Mouse (Mus musculus): ENCODE data around the gene Arhgap6. TPM values are rescaled to one million over a fixed set of nuclear protein-coding genes. Genes with fewer than 3 reads are reported as not detected.
A peak's percentile ranks its signal among the peaks of the same experiment; 100 is the strongest.

Gene Arhgap6
- polyA plus RNA-seq, 1 experiment from 2014 or later, result 11.1 TPM

- H3K4me2 ChIP-seq (replicated peaks; ENCODE audit: low read depth, low read length), result no peak overlapping the region
- ATAC-seq, result no peak
- H3K36me3 ChIP-seq (ENCODE audit: insufficient read depth, low read length), result no peaks in the 10 kb centered on the region
- 76% methylated on average over 4 of the region's 4 CpGs for WGBS
- no peak overlapping the region for H3K4me3 ChIP-seq (ENCODE audit: low read depth, low read length)
- no peak overlapping the region for H3K27ac ChIP-seq (ENCODE audit: low read length)
- DNase-seq (ENCODE audit: low spot score), result no peak
- H3K27me3 ChIP-seq (replicated peaks; ENCODE audit: insufficient read depth, low read length), result no peaks in the 10 kb centered on the region
- no peaks in the 10 kb centered on the region for H3K9me3 ChIP-seq (ENCODE audit: low read length)
- H3K4me1 ChIP-seq (ENCODE audit: insufficient read depth, low read depth, low read length), result no peaks in the 10 kb centered on the region
- H3K9ac ChIP-seq (replicated peaks; ENCODE audit: low read depth), result no peak overlapping the region
- TF ChIP-seq CTCF (IDR thresholded peaks at IDR 0.05) (no peak), EP300 (IDR thresholded peaks at IDR 0.05) (no peak)
Measured at GRCm38 (mm10) chrX:168943217-168943616, 148.3 kb downstream of the Arhgap6 start.

GRCm38 (mm10) chrX:168975444-168975843, 180.5 kb downstream of the Arhgap6 start:
- ATAC-seq, result no peak
- Histone ChIP-seq H3K27ac (ENCODE audit: low read length) (no peak overlapping the region), H3K36me3 (ENCODE audit: insufficient read depth, low read length) (no peaks in the 10 kb centered on the region), H3K9me3 (ENCODE audit: low read length) (no peaks in the 10 kb centered on the region), H3K9ac (replicated peaks; ENCODE audit: low read depth) (no peak overlapping the region), H3K4me1 (ENCODE audit: insufficient read depth, low read depth, low read length) (no peaks in the 10 kb centered on the region), H3K27me3 (replicated peaks; ENCODE audit: insufficient read depth, low read length) (no peaks in the 10 kb centered on the region), H3K4me3 (ENCODE audit: low read depth, low read length) (no peak overlapping the region), H3K4me2 (replicated peaks; ENCODE audit: low read depth, low read length) (no peak overlapping the region)
- TF ChIP-seq CTCF (IDR thresholded peaks at IDR 0.05) (no peak), EP300 (IDR thresholded peaks at IDR 0.05) (no peak)
- 37% methylated on average over 1 of the region's 1 CpGs for WGBS
- no peak for DNase-seq (ENCODE audit: low spot score)

- no peaks in the 10 kb centered on the region for H3K4me1 ChIP-seq (ENCODE audit: insufficient read depth, low read depth, low read length)
- no peaks in the 10 kb centered on the region for H3K36me3 ChIP-seq (ENCODE audit: insufficient read depth, low read length)
- no peak overlapping the region for H3K27ac ChIP-seq (ENCODE audit: low read length)
- peak; percentile 10 for DNase-seq (ENCODE audit: low spot score)
- no peaks in the 10 kb centered on the region for H3K9me3 ChIP-seq (ENCODE audit: low read length)
- no peak overlapping the region for H3K9ac ChIP-seq (replicated peaks; ENCODE audit: low read depth)
- TF ChIP-seq EP300 (IDR thresholded peaks at IDR 0.05) (no peak), CTCF (IDR thresholded peaks at IDR 0.05) (no peak)
- 42% methylated on average over 3 of the region's 3 CpGs for WGBS
- no peak overlapping the region for H3K4me3 ChIP-seq (ENCODE audit: low read depth, low read length)
- ATAC-seq, result peak; percentile 42; the same call in 1 of the 2 replicates
- no peak overlapping the region for H3K4me2 ChIP-seq (replicated peaks; ENCODE audit: low read depth, low read length)
- no peaks in the 10 kb centered on the region for H3K27me3 ChIP-seq (replicated peaks; ENCODE audit: insufficient read depth, low read length)
Measured at GRCm38 (mm10) chrX:168977776-168978175, 182.9 kb downstream of the Arhgap6 start.

GRCm38 (mm10) chrX:168980370-168980769, 185.5 kb downstream of the Arhgap6 start:
- no peaks in the 10 kb centered on the region for H3K9me3 ChIP-seq (ENCODE audit: low read length)
- ATAC-seq (peak; percentile 99), DNase-seq (ENCODE audit: low spot score) (peak; percentile 76)

GRCm38 (mm10) chrX:169007066-169007465, 212.2 kb downstream of the Arhgap6 start:
- no peak for ATAC-seq
- H3K27ac ChIP-seq (ENCODE audit: low read length), result no peak overlapping the region
- 46% methylated on average over 1 of the region's 1 CpGs for WGBS
- no peak for DNase-seq (ENCODE audit: low spot score)
- no peaks in the 10 kb centered on the region for H3K4me1 ChIP-seq (ENCODE audit: insufficient read depth, low read depth, low read length)
- no peak overlapping the region for H3K9ac ChIP-seq (replicated peaks; ENCODE audit: low read depth)
- no peak overlapping the region for H3K4me2 ChIP-seq (replicated peaks; ENCODE audit: low read depth, low read length)
- no peaks in the 10 kb centered on the region for H3K36me3 ChIP-seq (ENCODE audit: insufficient read depth, low read length)
- no peak for TF ChIP-seq CTCF (IDR thresholded peaks at IDR 0.05)
- no peaks in the 10 kb centered on the region for H3K27me3 ChIP-seq (replicated peaks; ENCODE audit: insufficient read depth, low read length)
- no peaks in the 10 kb centered on the region for H3K9me3 ChIP-seq (ENCODE audit: low read length)
- no peak overlapping the region for H3K4me3 ChIP-seq (ENCODE audit: low read depth, low read length)

More at GRCm38 (mm10) chrX:168980370-168980769, 185.5 kb downstream of the Arhgap6 start:
- no peak for TF ChIP-seq CTCF (IDR thresholded peaks at IDR 0.05)
- peak; percentile 89 for TF ChIP-seq EP300 (IDR thresholded peaks at IDR 0.05)
- 44% methylated on average over 2 of the region's 2 CpGs for WGBS
- Histone ChIP-seq H3K4me3 (ENCODE audit: low read depth, low read length) (no peak overlapping the region), H3K4me2 (replicated peaks; ENCODE audit: low read depth, low read length) (no peak overlapping the region), H3K4me1 (ENCODE audit: insufficient read depth, low read depth, low read length) (no peaks in the 10 kb centered on the region), H3K9ac (replicated peaks; ENCODE audit: low read depth) (no peak overlapping the region), H3K27me3 (replicated peaks; ENCODE audit: insufficient read depth, low read length) (no peaks in the 10 kb centered on the region), H3K27ac (ENCODE audit: low read length) (no peak overlapping the region), H3K36me3 (ENCODE audit: insufficient read depth, low read length) (no peaks in the 10 kb centered on the region)

GRCm38 (mm10) chrX:169012701-169013100, 217.8 kb downstream of the Arhgap6 start:
- ATAC-seq, result no peak

GRCm38 (mm10) chrX:169034390-169034789, 239.5 kb downstream of the Arhgap6 start:
- Histone ChIP-seq H3K9ac (replicated peaks; ENCODE audit: low read depth) (no peak overlapping the region), H3K4me1 (ENCODE audit: insufficient read depth, low read depth, low read length) (no peaks in the 10 kb centered on the region), H3K9me3 (ENCODE audit: low read length) (no peaks in the 10 kb centered on the region), H3K4me3 (ENCODE audit: low read depth, low read length) (no peak overlapping the region), H3K27ac (ENCODE audit: low read length) (no peak overlapping the region), H3K36me3 (ENCODE audit: insufficient read depth, low read length) (no peaks in the 10 kb centered on the region), H3K4me2 (replicated peaks; ENCODE audit: low read depth, low read length) (no peak overlapping the region), H3K27me3 (replicated peaks; ENCODE audit: insufficient read depth, low read length) (no peaks in the 10 kb centered on the region)
- no peak for DNase-seq (ENCODE audit: low spot score)
- 94% methylated on average over 1 of the region's 1 CpGs for WGBS
- TF ChIP-seq CTCF (IDR thresholded peaks at IDR 0.05) (no peak), EP300 (IDR thresholded peaks at IDR 0.05) (no peak)
- ATAC-seq, result no peak

More at GRCm38 (mm10) chrX:169012701-169013100, 217.8 kb downstream of the Arhgap6 start:
- Histone ChIP-seq H3K27me3 (replicated peaks; ENCODE audit: insufficient read depth, low read length) (no peaks in the 10 kb centered on the region), H3K36me3 (ENCODE audit: insufficient read depth, low read length) (no peaks in the 10 kb centered on the region), H3K4me1 (ENCODE audit: insufficient read depth, low read depth, low read length) (no peaks in the 10 kb centered on the region), H3K4me3 (ENCODE audit: low read depth, low read length) (no peak overlapping the region), H3K4me2 (replicated peaks; ENCODE audit: low read depth, low read length) (no peak overlapping the region), H3K9me3 (ENCODE audit: low read length) (no peaks in the 10 kb centered on the region), H3K9ac (replicated peaks; ENCODE audit: low read depth) (no peak overlapping the region), H3K27ac (ENCODE audit: low read length) (no peak overlapping the region)
- peak; percentile 9 for DNase-seq (ENCODE audit: low spot score)
- TF ChIP-seq EP300 (IDR thresholded peaks at IDR 0.05) (no peak), CTCF (IDR thresholded peaks at IDR 0.05) (no peak)
